Mouse (Mus musculus) kidney, postnatal 0 days (tissue): ENCODE data around the gene Gfpt2. TPM values are rescaled to one million over a fixed set of nuclear protein-coding genes. Genes with fewer than 3 reads are reported as not detected.
A peak's percentile ranks its signal among the peaks of the same experiment; 100 is the strongest.

Experiments
- ATAC-seq: fragments of 200-750 bp; cut with Nextera tagmentation; replicated peaks from 2 replicates; pipeline ENCODE4 v1.8.0; 2017; ENCODE audit warnings: low read depth, moderate number of reproducible peaks, moderate TSS enrichment, moderate library complexity; ENCODE audit not compliant: low FRiP score
- DNase-seq: peaks from one replicate; pipeline ENCODE4 v3.0.0-alpha.2; 2016; ENCODE audit warnings: low spot score
- H3K27ac ChIP-seq: fragments of 300-500 bp; sonication (generic); 2 replicates; pipeline ENCODE4 v1.5.1; 2014; ENCODE audit warnings: mild to moderate bottlenecking
- H3K27me3 ChIP-seq: fragments of 300-500 bp; sonication (generic); 2 replicates; pipeline ENCODE4 v1.6.1; 2014; ENCODE audit warnings: low read length, mixed read lengths; ENCODE audit not compliant: insufficient read depth
- H3K36me3 ChIP-seq: fragments of 300-500 bp; sonication (generic); 2 replicates; pipeline ENCODE4 v1.6.1; 2014; ENCODE audit warnings: low read length, mixed read lengths; ENCODE audit not compliant: insufficient read depth
- H3K4me1 ChIP-seq: fragments of 300-500 bp; sonication (generic); replicated peaks from 2 replicates; pipeline ENCODE4 v1.6.1; 2014; ENCODE audit warnings: antibody characterized with exemption, low read length, mixed read lengths; ENCODE audit not compliant: insufficient read depth
- H3K4me2 ChIP-seq: fragments of 300-500 bp; sonication (generic); 2 replicates; pipeline ENCODE4 v1.6.1; 2014; ENCODE audit warnings: mild to moderate bottlenecking, low read length, moderate library complexity, mixed read lengths
- H3K4me3 ChIP-seq: fragments of 300-500 bp; sonication (generic); replicated peaks from 2 replicates; pipeline ENCODE4 v1.5.1; 2014; ENCODE audit warnings: low read depth, low read length
- H3K9ac ChIP-seq: fragments of 300-500 bp; sonication (generic); 2 replicates; pipeline ENCODE4 v1.6.1; 2014; ENCODE audit warnings: low read depth, low read length
- H3K9me3 ChIP-seq: fragments of 300-500 bp; sonication (generic); replicated peaks from 2 replicates; pipeline ENCODE4 v1.6.1; 2016; ENCODE audit warnings: low read length, inconsistent platforms, mixed read lengths
- CTCF ChIP-seq: IDR thresholded peaks from 2 replicates; pipeline ENCODE4 v1.5.1; 2016; ENCODE audit warnings: antibody characterized with exemption, low read depth, mild to moderate bottlenecking, moderate library complexity
- WGBS: fragments of 180-500 bp; shearing (Covaris S2); extraction: QIAGEN DNeasy Blood & Tissue Kit; methylation state at CpG from one replicate; pipeline ENCODE4 v1.1.7; 2014; 5-methylcytosine and 5-hydroxymethylcytosine counted together
- polyA plus RNA-seq: library from polyadenylated mRNA; unstranded; fragments of >200 nt; fragmentation: Nextera tagmentation; extraction: Ambion mirVana; gene quantifications from 2 replicates; pipeline ENCODE4 v1.2.1, GENCODE M21; 2015

The Gfpt2 gene
- polyA plus RNA-seq, 1 experiment from 2014 or later = 7.3 TPM

- DNase-seq (no peak), ATAC-seq (no peak)
- peak overlapping the region; percentile 94; the same call in 1 of the 2 replicates for H3K4me3 ChIP-seq
- H3K9ac ChIP-seq = no peak overlapping the region
- H3K36me3 ChIP-seq = peaks cover 4% of the 10 kb centered on the region; the same call in 1 of the 2 replicates
- no peaks in the 10 kb centered on the region for H3K9me3 ChIP-seq
- no peak for TF ChIP-seq CTCF
- H3K4me1 ChIP-seq = peaks cover 19% of the 10 kb centered on the region
- no peak overlapping the region for H3K27ac ChIP-seq
- H3K4me2 ChIP-seq = peak overlapping the region; percentile 94
- WGBS = 66% methylated on average over 2 of the region's 2 CpGs
- H3K27me3 ChIP-seq = no peaks in the 10 kb centered on the region
Measured at GRCm38 (mm10) chr11:49847811-49848078, 53.8 kb downstream of the Gfpt2 start.

DNA sequence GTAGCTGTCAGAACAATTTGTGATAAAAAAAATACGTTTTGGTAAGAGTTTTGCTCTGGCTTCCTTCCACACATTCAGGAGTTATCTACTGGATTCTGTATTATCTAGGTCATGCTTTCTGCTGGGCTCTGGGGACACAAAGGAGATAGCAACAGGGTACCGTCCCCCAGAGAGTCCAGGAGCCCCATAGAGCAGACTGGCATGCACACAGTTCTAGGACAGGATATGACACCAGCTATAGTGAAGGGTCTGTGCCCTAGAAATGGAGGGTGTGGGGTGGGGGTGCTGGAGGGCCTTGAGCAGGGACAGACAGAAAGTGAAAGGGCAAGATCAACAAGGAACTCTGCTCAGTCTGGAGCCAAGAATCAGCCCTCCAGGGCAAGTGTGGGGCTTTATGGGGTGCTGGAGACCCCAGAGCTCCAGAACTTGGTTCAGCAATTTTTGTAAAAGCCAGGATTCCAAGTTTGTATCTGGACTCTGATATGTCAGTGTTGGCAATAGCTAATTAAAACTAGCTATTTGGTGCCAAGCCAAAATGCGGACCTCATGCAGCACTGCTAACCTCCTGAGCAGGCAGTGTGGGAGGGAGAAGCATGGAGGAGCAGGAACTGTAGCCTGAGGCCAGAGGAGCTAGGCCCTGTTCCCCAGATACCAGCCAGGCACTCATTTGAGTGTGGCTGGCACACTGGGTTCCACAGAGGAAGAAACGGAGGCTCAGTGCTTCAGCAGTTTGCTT is 54.3 kb downstream of the Gfpt2 start:
- Histone ChIP-seq H3K27ac (no peak overlapping the region; the same call in 1 of the 2 replicates), H3K4me1 (peaks cover 19% of the 10 kb centered on the region), H3K9me3 (no peaks in the 10 kb centered on the region), H3K36me3 (peaks cover 4% of the 10 kb centered on the region; the same call in 1 of the 2 replicates), H3K27me3 (no peaks in the 10 kb centered on the region), H3K4me3 (no peak overlapping the region), H3K4me2 (peak overlapping the region; percentile 94), H3K9ac (no peak overlapping the region)
- DNase-seq (no peak), ATAC-seq (no peak)
- WGBS = 64% methylated on average over 4 of the region's 4 CpGs
- no peak for TF ChIP-seq CTCF

DNA sequence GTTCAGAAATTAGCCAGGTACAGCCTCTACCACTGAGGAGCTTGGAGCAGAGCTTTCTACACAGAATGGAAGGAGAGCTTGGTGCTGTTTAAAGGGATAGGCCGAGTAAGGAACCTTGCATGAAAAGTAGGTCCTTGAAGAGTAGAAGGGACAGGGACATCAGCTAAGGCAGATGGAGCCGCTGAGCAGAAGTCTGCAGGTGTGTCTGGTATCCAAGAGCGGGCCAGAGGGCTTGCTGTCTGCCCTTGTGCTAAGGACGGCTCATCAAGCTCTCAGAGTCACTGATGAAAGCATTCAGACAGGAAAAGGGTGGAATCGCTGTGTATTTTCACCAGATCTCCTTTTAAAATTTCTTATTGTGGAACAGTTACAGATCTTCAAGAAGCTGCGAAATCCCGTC is 56.4 kb downstream of the Gfpt2 start:
- Histone ChIP-seq H3K27ac (no peak overlapping the region), H3K36me3 (peaks cover 7% of the 10 kb centered on the region), H3K4me2 (no peak overlapping the region), H3K27me3 (no peaks in the 10 kb centered on the region), H3K9me3 (no peaks in the 10 kb centered on the region), H3K4me1 (peaks cover 19% of the 10 kb centered on the region), H3K4me3 (no peak overlapping the region), H3K9ac (no peak overlapping the region)
- ATAC-seq (no peak), DNase-seq (no peak)
- TF ChIP-seq CTCF = no peak
- 89% methylated on average over 7 of the region's 7 CpGs for WGBS

DNA sequence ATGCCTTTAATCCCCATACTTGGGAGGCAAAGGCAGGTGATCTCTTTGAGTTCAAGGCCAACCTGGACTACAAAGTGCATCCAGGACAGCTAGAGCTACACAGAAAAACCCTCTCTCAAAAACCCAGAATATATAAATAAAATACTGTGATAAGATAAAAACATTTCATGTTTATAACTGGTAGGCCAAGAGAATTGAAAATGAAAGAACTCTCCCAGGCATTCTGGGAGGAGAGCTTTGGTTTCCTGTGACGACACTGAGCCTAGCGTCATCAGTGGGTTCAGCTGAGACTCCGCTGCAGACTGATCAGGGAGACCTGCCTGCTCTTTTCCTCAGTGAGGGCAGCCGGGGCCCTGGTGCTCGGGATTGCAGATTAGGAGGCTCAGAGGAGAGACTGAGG is 61.2 kb downstream of the Gfpt2 start:
- H3K9ac ChIP-seq = no peak overlapping the region
- H3K9me3 ChIP-seq = no peaks in the 10 kb centered on the region
- 85% methylated on average over 5 of the region's 5 CpGs for WGBS
- H3K4me3 ChIP-seq = no peak overlapping the region
- no peak for TF ChIP-seq CTCF
- H3K27ac ChIP-seq = no peak overlapping the region
- DNase-seq = no peak
- H3K4me1 ChIP-seq = no peaks in the 10 kb centered on the region
- no peak for ATAC-seq
- H3K4me2 ChIP-seq = no peak overlapping the region
- H3K27me3 ChIP-seq = no peaks in the 10 kb centered on the region
- peaks cover 3% of the 10 kb centered on the region for H3K36me3 ChIP-seq

GRCm38 (mm10) chr11:49861139-49861538 is 67.2 kb downstream of the Gfpt2 start:
- DNase-seq = no peak

GRCm38 (mm10) chr11:49863926-49864325 is 69.9 kb downstream of the Gfpt2 start:
- DNase-seq (no peak), ATAC-seq (no peak)
- no peaks in the 10 kb centered on the region for H3K4me1 ChIP-seq
- H3K9me3 ChIP-seq = no peaks in the 10 kb centered on the region
- H3K36me3 ChIP-seq = peaks cover 15% of the 10 kb centered on the region; the same call in 1 of the 2 replicates
- no peak overlapping the region for H3K4me3 ChIP-seq
- H3K27ac ChIP-seq = no peak overlapping the region
- no peak overlapping the region for H3K4me2 ChIP-seq
- no peak for TF ChIP-seq CTCF
- H3K9ac ChIP-seq = no peak overlapping the region
- H3K27me3 ChIP-seq = no peaks in the 10 kb centered on the region

More at GRCm38 (mm10) chr11:49861139-49861538, 67.2 kb downstream of the Gfpt2 start:
- Histone ChIP-seq H3K4me2 (no peak overlapping the region), H3K9me3 (no peaks in the 10 kb centered on the region), H3K36me3 (0 out of 2 replicates have a peak, but pooled peaks cover 4% of the 10 kb centered on the region), H3K27me3 (no peaks in the 10 kb centered on the region), H3K4me1 (no peaks in the 10 kb centered on the region), H3K4me3 (no peak overlapping the region), H3K27ac (no peak overlapping the region), H3K9ac (no peak overlapping the region)
- ATAC-seq = no peak
- TF ChIP-seq CTCF = no peak
- 84% methylated on average over 4 of the region's 4 CpGs for WGBS

GRCm38 (mm10) chr11:49867320-49867719 is 73.3 kb downstream of the Gfpt2 start:
- Histone ChIP-seq H3K9me3 (no peaks in the 10 kb centered on the region), H3K36me3 (peaks cover 22% of the 10 kb centered on the region; the same call in 1 of the 2 replicates), H3K4me3 (no peak overlapping the region), H3K4me1 (no peaks in the 10 kb centered on the region), H3K27me3 (no peaks in the 10 kb centered on the region), H3K4me2 (no peak overlapping the region), H3K27ac (no peak overlapping the region), H3K9ac (no peak overlapping the region)
- ATAC-seq = no peak
- DNase-seq = no peak
- TF ChIP-seq CTCF = no peak
- 88% methylated on average over 5 of the region's 5 CpGs for WGBS
